7 mouse cellular contexts compared by ENCODE assay signal in genomic region chr1:165845366-165845765, GRCm38 (mm10). TPM values are rescaled to one million over a fixed set of nuclear protein-coding genes. Genes with fewer than 3 reads are reported as not detected.
DNase-seq lines count a peak whose midpoint lies in the region; ATAC-seq and TF ChIP-seq lines count a peak whose summit lies in the region.

No protein-coding gene starts in this region.

- TF ChIP-seq POLR2A in ES-Bruce4 (IDR thresholded peaks at IDR 0.05; ENCODE audit: insufficient read depth, low read length): no peak

- no peaks in the 10 kb centered on the region for H3K36me3 ChIP-seq in ES-Bruce4 (ENCODE audit: control insufficient read depth, insufficient read depth, low read length, poor library complexity, severe bottlenecking)
- H3K36me3 ChIP-seq in forebrain, embryonic 13.5 days (ENCODE audit: poor library complexity, severe bottlenecking): no peaks in the 10 kb centered on the region
- no peaks in the 10 kb centered on the region for H3K36me3 ChIP-seq in limb, embryonic 10.5 days
- H3K36me3 ChIP-seq in midbrain, embryonic 12.5 days: no peaks in the 10 kb centered on the region

- TF ChIP-seq CTCF in ES-Bruce4 (IDR thresholded peaks at IDR 0.05; ENCODE audit: low read depth, low read length): no peak

- H3K27me3 ChIP-seq in ES-Bruce4 (ENCODE audit: control insufficient read depth, insufficient read depth, low read length, poor library complexity, severe bottlenecking): 0 out of 2 replicates have a peak, but pooled peaks cover 2% of the 10 kb centered on the region
- H3K27me3 ChIP-seq in forebrain, embryonic 13.5 days: peaks cover 79% of the 10 kb centered on the region
- peaks cover 77% of the 10 kb centered on the region for H3K27me3 ChIP-seq in limb, embryonic 10.5 days (ENCODE audit: low read depth, poor library complexity, severe bottlenecking)
- H3K27me3 ChIP-seq in midbrain, embryonic 12.5 days: peaks cover 60% of the 10 kb centered on the region

- 0 out of 2 replicates have a peak, but pooled peaks have one; percentile 3 for ATAC-seq in forebrain, embryonic 13.5 days
- no peak for ATAC-seq in midbrain, embryonic 12.5 days (ENCODE audit: low FRiP score, low read depth)

- H3K4me3 ChIP-seq in ES-Bruce4 (ENCODE audit: low read depth, low read length): peak overlapping the region; percentile 48
- peak overlapping the region; percentile 54 for H3K4me3 ChIP-seq in forebrain, embryonic 13.5 days
- peak overlapping the region; percentile 63 for H3K4me3 ChIP-seq in limb, embryonic 10.5 days
- peak overlapping the region; percentile 51 for H3K4me3 ChIP-seq in midbrain, embryonic 12.5 days

- H3K4me2 ChIP-seq in forebrain, embryonic 13.5 days: peak overlapping the region; percentile 99
- H3K4me2 ChIP-seq in midbrain, embryonic 12.5 days (replicated peaks): peak overlapping the region; percentile 99

- H3K4me1 ChIP-seq in ES-Bruce4 (ENCODE audit: control insufficient read depth, insufficient read depth, low read length): no peaks in the 10 kb centered on the region
- peaks cover 41% of the 10 kb centered on the region for H3K4me1 ChIP-seq in forebrain, embryonic 13.5 days
- peaks cover 73% of the 10 kb centered on the region for H3K4me1 ChIP-seq in limb, embryonic 10.5 days
- H3K4me1 ChIP-seq in midbrain, embryonic 12.5 days: peaks cover 34% of the 10 kb centered on the region

- H3K9me3 ChIP-seq in ES-Bruce4 (replicated peaks; ENCODE audit: control insufficient read depth, insufficient read depth, low read length, poor library complexity, severe bottlenecking): no peaks in the 10 kb centered on the region
- H3K9me3 ChIP-seq in forebrain, embryonic 13.5 days (replicated peaks): no peaks in the 10 kb centered on the region
- no peaks in the 10 kb centered on the region for H3K9me3 ChIP-seq in limb, embryonic 10.5 days (replicated peaks)
- no peaks in the 10 kb centered on the region for H3K9me3 ChIP-seq in midbrain, embryonic 12.5 days

- no peak overlapping the region for H3K27ac ChIP-seq in ES-Bruce4 (ENCODE audit: insufficient read depth, low read length)
- H3K27ac ChIP-seq in forebrain, embryonic 13.5 days: no peak overlapping the region
- H3K27ac ChIP-seq in limb, embryonic 10.5 days: peak overlapping the region; percentile 76; the same call in 1 of the 2 replicates
- no peak overlapping the region for H3K27ac ChIP-seq in midbrain, embryonic 12.5 days (replicated peaks)

- no peak for TF ChIP-seq EP300 in ES-Bruce4 (IDR thresholded peaks at IDR 0.05; ENCODE audit: insufficient read depth, low read depth, low read length)

- peak; percentile 77 for DNase-seq in CD4-positive helper T cell, adult 2 months (ENCODE audit: low read depth, low spot score)
- no peak for DNase-seq in limb, embryonic 10.5 days (ENCODE audit: low spot score)
- peak; percentile 77 to 78 for DNase-seq in thymus, postnatal 10 days (ENCODE audit: low spot score in 2 of 2)
- no peak for DNase-seq in cerebellum, adult 18-20 months

- WGBS in forebrain, embryonic 13.5 days: 9% methylated on average over 14 of the region's 14 CpGs
- WGBS in limb, embryonic 10.5 days: 4% methylated on average over 14 of the region's 14 CpGs
- 7% methylated on average over 14 of the region's 14 CpGs for WGBS in midbrain, embryonic 12.5 days

- H3K9ac ChIP-seq in ES-Bruce4 (ENCODE audit: low read depth, poor library complexity, severe bottlenecking): no peak overlapping the region
- H3K9ac ChIP-seq in forebrain, embryonic 13.5 days: peak overlapping the region; percentile 64
- peak overlapping the region; percentile 58; the same call in 1 of the 2 replicates for H3K9ac ChIP-seq in midbrain, embryonic 12.5 days (replicated peaks)

RNA-seq across cellular contexts. Expression of gene Cd247, which starts 56.9 kb away (rescaled TPM):
- polyA plus RNA-seq in ES-Bruce4 (2011; ENCODE audit: insufficient read depth, insufficient read length, low read depth, missing spikeins): not detected in 2 replicates
- 0.63 and 2.2 TPM in 2 replicates for polyA plus RNA-seq in forebrain, embryonic 13.5 days (2015; fragmentation: Nextera tagmentation; extraction: Ambion mirVana)
- 1.0 and 1.1 TPM in 2 replicates for polyA plus RNA-seq in limb, embryonic 10.5 days (2016; fragmentation: Nextera tagmentation; extraction: Ambion mirVana)
- polyA plus RNA-seq in midbrain, embryonic 12.5 days (2016; fragmentation: Nextera tagmentation; extraction: Ambion mirVana): 1.2 and 1.7 TPM in 2 replicates

Comparison
In these comparisons a context has a peak if more than half of its experiments do, and no peak if none do; other contexts are left out.
1. DNase-seq: peak in CD4-positive helper T cell, adult 2 months (single experiment) and thymus, postnatal 10 days (2 of 2); none in limb, embryonic 10.5 days (single experiment) and cerebellum, adult 18-20 months (0 of 2).
2. Peak in every context shown above with its lines, with median percentiles within 50 percentile points of each other: H3K4me3 ChIP-seq.